Mouse (Mus musculus) myocyte (in vitro differentiated cells): ENCODE measurements around the gene Wnt10b.

Experiments
- POLR2A ChIP-seq: IDR thresholded peaks from one replicate; pipeline ENCODE4 v1.6.1; 2011; ENCODE audit warnings: low read depth, mild to moderate bottlenecking, control low read depth, moderate library complexity; ENCODE audit not compliant: insufficient read length
- POLR2AphosphoS2 ChIP-seq: IDR thresholded peaks from one replicate; pipeline ENCODE4 v1.6.1; 2011; ENCODE audit warnings: low read depth, control low read depth; ENCODE audit not compliant: insufficient read length
- USF1 ChIP-seq: IDR thresholded peaks from one replicate; pipeline ENCODE4 v1.6.1; 2011; ENCODE audit warnings: low read depth, mild to moderate bottlenecking, control low read depth, moderate library complexity

GRCm38 (mm10) chr15:98733976-98734566 is 43.9 kb downstream of the Wnt10b start:
- TF ChIP-seq POLR2A, result no peak
- no peak for TF ChIP-seq USF1
- no peak for TF ChIP-seq POLR2AphosphoS2
